Mouse (Mus musculus): ENCODE measurements around the gene Pde2a. TPM values are rescaled to one million over a fixed set of nuclear protein-coding genes. Genes with fewer than 3 reads are reported as not detected.

The Pde2a gene
- total and polyA plus RNA-seq, 3 experiments, result 0.11 to 0.62 TPM; not detected in 1

DNA sequence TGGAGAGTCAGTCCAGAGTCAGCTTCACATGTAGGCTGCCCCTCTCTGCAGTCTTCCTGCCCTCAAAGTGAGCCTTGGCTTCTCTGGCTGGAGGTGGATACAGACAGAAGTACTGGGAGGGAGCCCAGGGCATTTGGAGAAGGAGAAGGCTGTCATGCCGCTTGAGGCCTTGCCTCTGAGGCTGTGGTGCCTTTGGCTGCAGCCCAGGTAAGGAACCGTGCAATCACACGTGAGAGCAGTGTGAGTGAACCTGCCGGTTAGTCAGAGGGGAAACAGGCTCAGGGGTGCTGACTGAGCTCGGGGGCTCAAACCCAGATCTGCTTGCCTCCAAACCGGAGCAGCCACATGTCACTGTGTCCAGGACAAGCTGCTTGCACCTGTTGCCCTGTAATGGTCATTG lies 40.0 kb upstream of the Pde2a start:
- no peaks in the 10 kb centered on the region for H3K9me3 ChIP-seq (replicated peaks; ENCODE audit: insufficient read depth, low read length)
- H3K36me3 ChIP-seq (ENCODE audit: control insufficient read depth in 1 of 2, insufficient read depth in 2 of 2, low read length in 2 of 2), result peaks cover 0 to 6% of the 10 kb centered on the region in 2 experiments; a peak in 3 of 4 replicates
- H3K27me3 ChIP-seq (ENCODE audit: control insufficient read depth in 1 of 2, insufficient read depth in 2 of 2, low read length in 2 of 2), result no peaks in the 10 kb centered on the region
- no peak for DNase-seq (ENCODE audit: low read depth, low spot score)
- no peak overlapping the region for H3K4me3 ChIP-seq (ENCODE audit: control insufficient read depth in 1 of 2, insufficient read depth in 1 of 2, low read depth in 2 of 2, low read length in 2 of 2)
- no peak overlapping the region for H3K27ac ChIP-seq (ENCODE audit: control insufficient read depth, low read depth, low read length)
- peaks cover 2 to 4% of the 10 kb centered on the region in 2 experiments; a peak in 3 of 4 replicates for H3K4me1 ChIP-seq (ENCODE audit: control insufficient read depth in 1 of 2, insufficient read depth in 2 of 2, low read length in 2 of 2)
- no peaks in the 10 kb centered on the region for H3K79me2 ChIP-seq (ENCODE audit: control insufficient read depth, insufficient read depth, low read length, poor library complexity)
- no peak overlapping the region for H3K9ac ChIP-seq (ENCODE audit: control insufficient read depth, low read depth, low read length, poor library complexity, severe bottlenecking)
- TF ChIP-seq GATA1 (IDR thresholded peaks at IDR 0.05; ENCODE audit: low read depth, low read length) (no peak), BHLHE40 (IDR thresholded peaks at IDR 0.05; ENCODE audit: borderline replicate concordance, low read depth, low read length) (no peak), SMC3 (IDR thresholded peaks at IDR 0.05; ENCODE audit: low read depth, low read length) (no peak), HCFC1 (IDR thresholded peaks at IDR 0.05; ENCODE audit: low read depth, low read length) (no peak), USF1 (IDR thresholded peaks at IDR 0.05; ENCODE audit: low read depth, low read length) (no peak), ZMIZ1 (IDR thresholded peaks at IDR 0.05; ENCODE audit: low read depth, low read length) (no peak), UBTF (IDR thresholded peaks at IDR 0.05; ENCODE audit: borderline replicate concordance, insufficient read depth, low read depth, low read length) (no peak), MEF2A (IDR thresholded peaks at IDR 0.05; ENCODE audit: extremely low read depth, insufficient replicate concordance, low read depth, low read length, poor library complexity, severe bottlenecking) (no peak), TCF12 (IDR thresholded peaks at IDR 0.05; ENCODE audit: low read depth, low read length) (no peak), MAZ (IDR thresholded peaks at IDR 0.05; ENCODE audit: low read depth, low read length) (no peak)

GRCm38 (mm10) chr7:101382378-101382777 lies 39.1 kb upstream of the Pde2a start:
- Histone ChIP-seq H3K79me2 (ENCODE audit: control insufficient read depth, insufficient read depth, low read length, poor library complexity) (no peaks in the 10 kb centered on the region), H3K36me3 (ENCODE audit: control insufficient read depth in 1 of 2, insufficient read depth in 2 of 2, low read length in 2 of 2) (peaks cover 0 to 4% of the 10 kb centered on the region in 2 experiments; a peak in 3 of 4 replicates), H3K9ac (ENCODE audit: control insufficient read depth, low read depth, low read length, poor library complexity, severe bottlenecking) (no peak overlapping the region), H3K27me3 (ENCODE audit: control insufficient read depth in 1 of 2, insufficient read depth in 2 of 2, low read length in 2 of 2) (no peaks in the 10 kb centered on the region), H3K27ac (ENCODE audit: control insufficient read depth, low read depth, low read length) (no peak overlapping the region), H3K4me3 (ENCODE audit: control insufficient read depth in 1 of 2, insufficient read depth in 1 of 2, low read depth in 2 of 2, low read length in 2 of 2) (no peak overlapping the region), H3K4me1 (ENCODE audit: control insufficient read depth in 1 of 2, insufficient read depth in 2 of 2, low read length in 2 of 2) (peaks cover 2% of the 10 kb centered on the region in 2 experiments; a peak in 3 of 4 replicates), H3K9me3 (replicated peaks; ENCODE audit: insufficient read depth, low read length) (no peaks in the 10 kb centered on the region)
- DNase-seq (ENCODE audit: low read depth, low spot score), result peak; percentile 42
- TF ChIP-seq MAFK (IDR thresholded peaks at IDR 0.05; ENCODE audit: borderline replicate concordance, low read depth, low read length), result peak; percentile 57; the same call in 1 of the 2 replicates
- no peak for TF ChIP-seq TBP (IDR thresholded peaks at IDR 0.05; ENCODE audit: low read depth, low read length)

DNA sequence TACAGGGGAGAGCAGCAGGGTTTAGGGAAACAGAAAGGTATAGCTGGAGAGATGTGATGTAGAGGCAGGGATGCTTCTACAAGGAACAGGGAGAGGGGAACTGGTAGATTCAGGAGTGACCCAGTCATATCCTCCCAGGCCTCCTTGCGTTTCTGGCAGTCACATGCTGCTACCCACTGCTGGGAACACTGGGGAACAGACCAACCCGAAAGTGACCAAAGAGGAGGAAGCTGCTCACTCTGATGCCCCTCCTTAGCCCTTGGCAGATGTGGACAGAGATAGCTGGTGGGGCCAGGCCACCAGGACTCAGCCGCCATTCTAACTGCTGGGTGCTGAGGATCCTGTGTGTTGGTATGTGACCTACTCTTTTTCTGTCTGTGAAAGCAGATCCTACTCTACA lies 37.7 kb upstream of the Pde2a start:
- Histone ChIP-seq H3K36me3 (ENCODE audit: control insufficient read depth in 1 of 2, insufficient read depth in 2 of 2, low read length in 2 of 2) (no peaks in the 10 kb centered on the region; a peak in 1 of 4 replicates), H3K4me1 (ENCODE audit: control insufficient read depth in 1 of 2, insufficient read depth in 2 of 2, low read length in 2 of 2) (no peaks in the 10 kb centered on the region), H3K9ac (ENCODE audit: control insufficient read depth, low read depth, low read length, poor library complexity, severe bottlenecking) (no peak overlapping the region), H3K9me3 (replicated peaks; ENCODE audit: insufficient read depth, low read length) (no peaks in the 10 kb centered on the region), H3K79me2 (ENCODE audit: control insufficient read depth, insufficient read depth, low read length, poor library complexity) (no peaks in the 10 kb centered on the region), H3K27me3 (ENCODE audit: control insufficient read depth in 1 of 2, insufficient read depth in 2 of 2, low read length in 2 of 2) (no peaks in the 10 kb centered on the region), H3K27ac (ENCODE audit: control insufficient read depth, low read depth, low read length) (no peak overlapping the region), H3K4me3 (ENCODE audit: control insufficient read depth in 1 of 2, insufficient read depth in 1 of 2, low read depth in 2 of 2, low read length in 2 of 2) (no peak overlapping the region)
- no peak for DNase-seq (ENCODE audit: low read depth, low spot score)
- no peak for TF ChIP-seq RAD21 (IDR thresholded peaks at IDR 0.05; ENCODE audit: low read depth, low read length)

Measured in MEL (cell line).